Mouse (Mus musculus) cortical plate, adult 2 months (tissue): Measurements from ENCODE around the gene Nrp1. TPM values are rescaled to one million over a fixed set of nuclear protein-coding genes. Genes with fewer than 3 reads are reported as not detected.
A peak's percentile ranks its signal among the peaks of the same experiment; 100 is the strongest.

Experiments used
- H3K27ac ChIP-seq: fragments of 200-500 bp; 2 replicates; pipeline ENCODE4 v1.5.1; 2012; ENCODE audit warnings: low read length, control low read depth, inconsistent platforms; ENCODE audit not compliant: insufficient read depth
- H3K4me1 ChIP-seq: fragments of 200-500 bp; 2 replicates; pipeline ENCODE4 v1.6.1; 2011; ENCODE audit warnings: low read length; ENCODE audit not compliant: control insufficient read depth, insufficient read depth
- H3K4me3 ChIP-seq: fragments of 200-500 bp; 2 replicates; pipeline ENCODE4 v1.5.1; 2011; ENCODE audit warnings: mild to moderate bottlenecking, low read length, control low read depth; ENCODE audit not compliant: insufficient read depth
- CTCF ChIP-seq: fragments of 200-500 bp; IDR thresholded peaks from 2 replicates; pipeline ENCODE4 v1.5.1; 2011; ENCODE audit warnings: mild to moderate bottlenecking, control low read depth, low read length; ENCODE audit not compliant: insufficient read depth; ENCODE audit errors: extremely low read depth
- POLR2A ChIP-seq: fragments of 200-500 bp; IDR thresholded peaks from 2 replicates; pipeline ENCODE4 v1.6.1; 2011; ENCODE audit warnings: mild to moderate bottlenecking, low read length, control low read depth; ENCODE audit not compliant: insufficient read depth; ENCODE audit errors: extremely low read depth
- polyA plus RNA-seq: library from polyadenylated mRNA; depleted of rRNA; stranded (reverse); fragments of >200 nt; gene quantifications from 2 replicates; pipeline ENCODE4 v1.2.3, GENCODE M21; 2012; rRNA removed

Gene Nrp1
- 12.9 and 16.5 TPM in 2 replicates for polyA plus RNA-seq

DNA sequence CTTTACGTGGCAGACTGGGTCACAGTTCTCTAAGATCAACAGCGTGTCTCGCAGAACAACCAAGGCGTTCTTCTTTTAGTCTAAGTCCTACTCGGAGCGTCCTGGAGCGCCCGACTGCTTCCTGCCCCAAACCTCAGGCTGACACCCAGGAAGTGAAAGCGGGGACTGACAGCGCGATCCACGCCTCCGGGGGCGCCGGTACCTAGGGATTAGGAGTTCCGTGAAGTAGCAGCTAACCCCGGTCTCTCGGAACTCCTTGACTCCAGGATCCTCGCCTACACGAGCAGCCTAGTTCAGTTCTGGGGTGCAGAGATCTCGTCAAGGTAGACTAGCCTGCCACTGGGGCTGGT, at the start of gene Nrp1:
Gene Nrp1 (plus strand): TSS at position 199 of the 350 bp plus-strand sequence.
- H3K4me3 ChIP-seq = peak within 1 kb of the TSS; percentile 74
- no peaks in the 10 kb centered on the region for H3K4me1 ChIP-seq
- peak within 1 kb of the TSS; percentile 96 for H3K27ac ChIP-seq
- TF ChIP-seq POLR2A = no peak
- no peak for TF ChIP-seq CTCF

DNA sequence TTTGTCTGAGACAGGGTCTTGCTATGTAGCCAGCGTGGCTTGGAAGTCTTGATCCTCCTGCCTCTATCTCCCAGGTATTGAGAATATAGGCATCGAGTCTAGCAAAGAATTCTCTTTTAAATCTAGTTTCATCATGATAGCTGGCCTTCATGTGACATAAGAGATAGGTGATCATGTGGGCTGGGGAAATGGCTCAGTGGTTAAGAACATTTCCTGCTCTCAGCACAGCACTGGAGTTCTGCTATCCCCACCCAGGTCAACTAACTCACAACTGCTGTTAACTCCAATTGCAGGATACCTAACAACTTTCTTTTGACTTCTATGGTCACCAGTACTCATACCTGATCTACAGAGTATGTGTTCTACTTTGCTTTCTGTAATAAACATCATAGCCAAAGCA, 37.6 kb upstream of the Nrp1 start:
- H3K27ac ChIP-seq = no peak overlapping the region
- H3K4me3 ChIP-seq = no peak overlapping the region
- H3K4me1 ChIP-seq = no peaks in the 10 kb centered on the region
- TF ChIP-seq CTCF (no peak), POLR2A (no peak)

GRCm38 (mm10) chr8:128327281-128327680, 31.1 kb upstream of the Nrp1 start:
- Histone ChIP-seq H3K27ac (no peak overlapping the region), H3K4me3 (no peak overlapping the region), H3K4me1 (no peaks in the 10 kb centered on the region)
- no peak for TF ChIP-seq CTCF
- TF ChIP-seq POLR2A = no peak

- Histone ChIP-seq H3K4me1 (no peaks in the 10 kb centered on the region), H3K27ac (no peak overlapping the region), H3K4me3 (no peak overlapping the region)
- TF ChIP-seq POLR2A (no peak), CTCF (no peak)
Measured at GRCm38 (mm10) chr8:128327922-128328321, 30.5 kb upstream of the Nrp1 start.

DNA sequence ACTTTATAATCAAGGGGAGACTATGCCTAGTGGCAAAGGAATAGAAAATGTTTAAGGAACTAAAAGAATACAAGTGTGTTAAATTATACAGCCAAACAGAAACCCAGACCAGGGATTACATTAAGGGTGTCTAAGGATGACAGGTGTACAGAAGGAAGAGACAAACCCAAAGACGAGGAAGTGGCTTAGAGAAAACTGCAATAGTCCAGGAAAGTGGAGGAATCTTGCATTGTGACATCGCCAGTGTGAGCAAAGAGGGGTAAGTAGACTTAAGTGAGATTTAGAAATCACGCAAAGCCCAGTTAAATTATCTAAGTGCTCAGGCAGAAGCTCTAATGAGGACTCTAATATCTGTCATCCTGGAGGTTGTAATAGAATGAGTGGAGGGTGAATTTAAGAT, 28.9 kb upstream of the Nrp1 start:
- TF ChIP-seq POLR2A = no peak
- no peak for TF ChIP-seq CTCF
- Histone ChIP-seq H3K4me3 (no peak overlapping the region), H3K4me1 (no peaks in the 10 kb centered on the region), H3K27ac (no peak overlapping the region)

- no peaks in the 10 kb centered on the region for H3K4me1 ChIP-seq
- TF ChIP-seq CTCF (no peak), POLR2A (no peak)
- no peak overlapping the region for H3K4me3 ChIP-seq
- no peak overlapping the region for H3K27ac ChIP-seq
Measured at GRCm38 (mm10) chr8:128335976-128336375, 22.4 kb upstream of the Nrp1 start.

DNA sequence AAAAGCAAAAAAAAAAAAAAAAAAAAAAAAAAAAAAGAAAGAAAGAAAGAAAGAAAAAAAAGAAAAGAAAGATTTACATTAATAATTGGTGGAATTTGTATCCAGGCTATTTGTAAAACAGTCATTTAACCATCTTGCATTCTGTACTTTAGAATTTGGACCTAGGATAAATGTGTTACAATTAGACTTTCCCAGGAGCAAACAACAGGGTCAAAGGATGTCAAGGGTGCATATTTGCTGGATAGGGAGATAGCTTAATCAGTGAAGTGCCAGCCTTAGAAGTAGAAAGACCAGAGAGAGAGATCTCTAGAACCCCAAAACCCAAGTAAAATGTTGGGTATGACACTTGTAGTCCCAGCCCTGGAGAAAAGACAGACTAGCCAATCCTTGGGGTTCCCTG, 19.5 kb upstream of the Nrp1 start:
- Histone ChIP-seq H3K4me3 (no peak overlapping the region), H3K27ac (no peak overlapping the region), H3K4me1 (no peaks in the 10 kb centered on the region)
- TF ChIP-seq POLR2A (no peak), CTCF (no peak)

GRCm38 (mm10) chr8:128339521-128339920, 18.9 kb upstream of the Nrp1 start:
- Histone ChIP-seq H3K27ac (no peak overlapping the region), H3K4me3 (no peak overlapping the region), H3K4me1 (no peaks in the 10 kb centered on the region)
- TF ChIP-seq CTCF (no peak), POLR2A (no peak)

- no peaks in the 10 kb centered on the region for H3K4me1 ChIP-seq
- TF ChIP-seq POLR2A = no peak
- TF ChIP-seq CTCF = no peak
- no peak overlapping the region for H3K27ac ChIP-seq
- no peak overlapping the region for H3K4me3 ChIP-seq
Measured at GRCm38 (mm10) chr8:128350405-128350804, 8.0 kb upstream of the Nrp1 start.

GRCm38 (mm10) chr8:128351211-128351610, 7.2 kb upstream of the Nrp1 start:
- TF ChIP-seq CTCF (no peak), POLR2A (no peak)
- Histone ChIP-seq H3K4me3 (no peak overlapping the region), H3K4me1 (no peaks in the 10 kb centered on the region), H3K27ac (no peak overlapping the region)

DNA sequence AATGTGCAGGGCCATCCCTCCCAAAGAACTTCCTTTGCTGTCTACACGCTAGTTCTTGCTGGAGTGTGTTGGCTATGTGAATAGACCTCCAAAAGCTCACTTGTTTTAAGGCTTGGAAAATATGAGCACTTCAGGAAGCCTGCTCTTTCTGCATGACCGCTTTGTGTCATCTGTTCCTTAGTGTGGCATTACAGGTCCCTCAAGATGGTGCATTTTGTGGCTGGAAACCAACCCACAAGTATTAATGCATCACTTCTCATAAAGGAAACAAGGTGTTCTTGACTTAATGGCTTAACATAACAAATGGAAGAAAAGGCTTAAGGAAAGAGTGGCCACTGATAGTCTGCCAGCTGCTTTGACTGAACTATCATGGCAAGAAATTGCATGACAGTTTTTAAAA, 5.6 kb upstream of the Nrp1 start:
- no peak overlapping the region for H3K27ac ChIP-seq
- TF ChIP-seq POLR2A = no peak
- no peak for TF ChIP-seq CTCF
- H3K4me1 ChIP-seq = no peaks in the 10 kb centered on the region
- no peak overlapping the region for H3K4me3 ChIP-seq
